Mouse (Mus musculus): ENCODE measurements around the gene Ces4a. TPM values are rescaled to one million over a fixed set of nuclear protein-coding genes. Genes with fewer than 3 reads are reported as not detected.
"Not testable (repeated sequence)": the region's sequence is repeated elsewhere in the genome, so short reads cannot be mapped to it uniquely, and the experiment has no call there.

Gene Ces4a
- 0.10 and 0.15 TPM in 2 replicates for polyA plus RNA-seq (2015; fragmentation: Nextera tagmentation; extraction: Ambion mirVana)

GRCm38 (mm10) chr8:105131509-105131908 is at the start of gene Ces4a:
TSS of gene Ces4a (plus strand) at chr8:105131800.
- Histone ChIP-seq H3K9ac (replicated peaks) (no peak within 1 kb of the TSS), H3K36me3 (no peaks in the 10 kb centered on the region), H3K9me3 (no peaks in the 10 kb centered on the region), H3K27ac (replicated peaks) (no peak within 1 kb of the TSS), H3K4me1 (no peaks in the 10 kb centered on the region), H3K27me3 (no peaks in the 10 kb centered on the region), H3K4me3 (no peak within 1 kb of the TSS), H3K4me2 (replicated peaks) (no peak within 1 kb of the TSS)
- 89% methylated on average over 5 of the region's 5 CpGs for WGBS
- ATAC-seq (replicated peaks) = no peak

- H3K36me3 ChIP-seq = no peaks in the 10 kb centered on the region
- no peaks in the 10 kb centered on the region for H3K9me3 ChIP-seq
- no peaks in the 10 kb centered on the region for H3K4me1 ChIP-seq
- ATAC-seq (replicated peaks) = no peak
- no peaks in the 10 kb centered on the region for H3K27me3 ChIP-seq
- no peak within 1 kb of the TSS for H3K27ac ChIP-seq (replicated peaks)
- no peak within 1 kb of the TSS for H3K9ac ChIP-seq (replicated peaks)
- no peak within 1 kb of the TSS for H3K4me3 ChIP-seq
- no peak within 1 kb of the TSS for H3K4me2 ChIP-seq (replicated peaks)
- WGBS = 80% methylated on average over 7 of the region's 7 CpGs
These were observed 48.0 kb upstream of the Ces4a start, which contains the start of gene Ces3b for GRCm38 (mm10) chr8:105083449-105084050. TSS of gene Ces3b (plus strand) at chr8:105083753.

- H3K9ac ChIP-seq (replicated peaks); H3K9me3 ChIP-seq; H3K27me3 ChIP-seq; H3K27ac ChIP-seq (replicated peaks); ATAC-seq (replicated peaks); H3K4me2 ChIP-seq (replicated peaks); H3K4me1 ChIP-seq; H3K4me3 ChIP-seq; H3K36me3 ChIP-seq: not testable (repeated sequence)
- 82% methylated on average over 5 of the region's 5 CpGs for WGBS
These were observed 43.4 kb upstream of the Ces4a start for GRCm38 (mm10) chr8:105088166-105088565.

- no peaks in the 10 kb centered on the region for H3K27me3 ChIP-seq
- H3K36me3 ChIP-seq = no peaks in the 10 kb centered on the region
- WGBS = 76% methylated on average over 4 of the region's 4 CpGs
- H3K4me3 ChIP-seq = no peak overlapping the region
- no peak overlapping the region for H3K9ac ChIP-seq (replicated peaks)
- no peak overlapping the region for H3K27ac ChIP-seq (replicated peaks)
- H3K4me2 ChIP-seq (replicated peaks) = no peak overlapping the region
- no peaks in the 10 kb centered on the region for H3K4me1 ChIP-seq
- H3K9me3 ChIP-seq = no peaks in the 10 kb centered on the region
- ATAC-seq (replicated peaks) = no peak
These were observed 43.0 kb upstream of the Ces4a start for GRCm38 (mm10) chr8:105088581-105088980.

GRCm38 (mm10) chr8:105093992-105094391 is 37.6 kb upstream of the Ces4a start:
- no peaks in the 10 kb centered on the region for H3K9me3 ChIP-seq
- H3K36me3 ChIP-seq = no peaks in the 10 kb centered on the region
- ATAC-seq (replicated peaks) = no peak
- 81% methylated on average over 3 of the region's 3 CpGs for WGBS
- H3K4me2 ChIP-seq (replicated peaks) = no peak overlapping the region
- no peak overlapping the region for H3K4me3 ChIP-seq
- H3K4me1 ChIP-seq = no peaks in the 10 kb centered on the region
- no peak overlapping the region for H3K27ac ChIP-seq (replicated peaks)
- H3K27me3 ChIP-seq = no peaks in the 10 kb centered on the region
- H3K9ac ChIP-seq (replicated peaks) = no peak overlapping the region

GRCm38 (mm10) chr8:105102101-105102785 is 29.4 kb upstream of the Ces4a start:
- not testable (repeated sequence) for H3K4me2 ChIP-seq (replicated peaks); H3K4me3 ChIP-seq; H3K9me3 ChIP-seq; H3K4me1 ChIP-seq; ATAC-seq (replicated peaks); H3K36me3 ChIP-seq; H3K27me3 ChIP-seq; H3K9ac ChIP-seq (replicated peaks); H3K27ac ChIP-seq (replicated peaks)
- 69% methylated on average over 4 of the region's 4 CpGs for WGBS

- not testable (repeated sequence) for H3K36me3 ChIP-seq; ATAC-seq (replicated peaks); H3K27me3 ChIP-seq; H3K9ac ChIP-seq (replicated peaks); H3K4me1 ChIP-seq; H3K27ac ChIP-seq (replicated peaks); H3K9me3 ChIP-seq; H3K4me3 ChIP-seq; H3K4me2 ChIP-seq (replicated peaks)
- WGBS = 87% methylated on average over 5 of the region's 5 CpGs
These were observed 27.9 kb upstream of the Ces4a start for GRCm38 (mm10) chr8:105103701-105104100.

GRCm38 (mm10) chr8:105104220-105104619 is 27.4 kb upstream of the Ces4a start:
- Histone ChIP-seq H3K9me3 (no peaks in the 10 kb centered on the region), H3K9ac (replicated peaks) (no peak overlapping the region), H3K27ac (replicated peaks) (no peak overlapping the region), H3K27me3 (no peaks in the 10 kb centered on the region), H3K4me1 (no peaks in the 10 kb centered on the region), H3K4me3 (no peak overlapping the region), H3K36me3 (no peaks in the 10 kb centered on the region), H3K4me2 (replicated peaks) (no peak overlapping the region)
- ATAC-seq (replicated peaks) = no peak
- 91% methylated on average over 3 of the region's 3 CpGs for WGBS

GRCm38 (mm10) chr8:105129864-105130263 is 1.7 kb upstream of the Ces4a start:
- no peak overlapping the region for H3K9ac ChIP-seq (replicated peaks)
- H3K27ac ChIP-seq (replicated peaks) = no peak overlapping the region
- 81% methylated on average over 9 of the region's 9 CpGs for WGBS
- no peak for ATAC-seq (replicated peaks)
- H3K4me3 ChIP-seq = no peak overlapping the region
- no peaks in the 10 kb centered on the region for H3K4me1 ChIP-seq
- no peaks in the 10 kb centered on the region for H3K27me3 ChIP-seq
- no peaks in the 10 kb centered on the region for H3K36me3 ChIP-seq
- H3K9me3 ChIP-seq = no peaks in the 10 kb centered on the region
- no peak overlapping the region for H3K4me2 ChIP-seq (replicated peaks)

- H3K36me3 ChIP-seq = no peaks in the 10 kb centered on the region
- 18% methylated on average over 4 of the region's 4 CpGs for WGBS
- H3K9ac ChIP-seq (replicated peaks) = no peak overlapping the region
- H3K9me3 ChIP-seq = no peaks in the 10 kb centered on the region
- no peak overlapping the region for H3K27ac ChIP-seq (replicated peaks)
- H3K4me1 ChIP-seq = no peaks in the 10 kb centered on the region
- no peak for ATAC-seq (replicated peaks)
- no peak overlapping the region for H3K4me3 ChIP-seq
- H3K27me3 ChIP-seq = no peaks in the 10 kb centered on the region
- no peak overlapping the region for H3K4me2 ChIP-seq (replicated peaks)
These were observed 6.8 kb downstream of the Ces4a start for GRCm38 (mm10) chr8:105138423-105138822.

- Histone ChIP-seq H3K9ac (replicated peaks) (no peak overlapping the region), H3K4me1 (no peaks in the 10 kb centered on the region), H3K9me3 (no peaks in the 10 kb centered on the region), H3K27ac (replicated peaks) (no peak overlapping the region), H3K27me3 (no peaks in the 10 kb centered on the region), H3K36me3 (no peaks in the 10 kb centered on the region), H3K4me3 (no peak overlapping the region), H3K4me2 (replicated peaks) (no peak overlapping the region)
- 44% methylated on average over 19 of the region's 19 CpGs for WGBS
- ATAC-seq (replicated peaks) = no peak
These were observed 10.8 kb downstream of the Ces4a start for GRCm38 (mm10) chr8:105142395-105142794.

- no peak overlapping the region for H3K4me3 ChIP-seq
- no peak overlapping the region for H3K9ac ChIP-seq (replicated peaks)
- no peaks in the 10 kb centered on the region for H3K27me3 ChIP-seq
- H3K27ac ChIP-seq (replicated peaks) = no peak overlapping the region
- no peaks in the 10 kb centered on the region for H3K36me3 ChIP-seq
- ATAC-seq (replicated peaks) = no peak
- peaks cover 22% of the 10 kb centered on the region for H3K4me1 ChIP-seq
- H3K9me3 ChIP-seq = no peaks in the 10 kb centered on the region
- H3K4me2 ChIP-seq (replicated peaks) = no peak overlapping the region
- WGBS = 72% methylated on average over 4 of the region's 4 CpGs
These were observed 20.1 kb downstream of the Ces4a start for GRCm38 (mm10) chr8:105151654-105152053.
